Mouse (Mus musculus): ENCODE results near the gene Epor.

DNA sequence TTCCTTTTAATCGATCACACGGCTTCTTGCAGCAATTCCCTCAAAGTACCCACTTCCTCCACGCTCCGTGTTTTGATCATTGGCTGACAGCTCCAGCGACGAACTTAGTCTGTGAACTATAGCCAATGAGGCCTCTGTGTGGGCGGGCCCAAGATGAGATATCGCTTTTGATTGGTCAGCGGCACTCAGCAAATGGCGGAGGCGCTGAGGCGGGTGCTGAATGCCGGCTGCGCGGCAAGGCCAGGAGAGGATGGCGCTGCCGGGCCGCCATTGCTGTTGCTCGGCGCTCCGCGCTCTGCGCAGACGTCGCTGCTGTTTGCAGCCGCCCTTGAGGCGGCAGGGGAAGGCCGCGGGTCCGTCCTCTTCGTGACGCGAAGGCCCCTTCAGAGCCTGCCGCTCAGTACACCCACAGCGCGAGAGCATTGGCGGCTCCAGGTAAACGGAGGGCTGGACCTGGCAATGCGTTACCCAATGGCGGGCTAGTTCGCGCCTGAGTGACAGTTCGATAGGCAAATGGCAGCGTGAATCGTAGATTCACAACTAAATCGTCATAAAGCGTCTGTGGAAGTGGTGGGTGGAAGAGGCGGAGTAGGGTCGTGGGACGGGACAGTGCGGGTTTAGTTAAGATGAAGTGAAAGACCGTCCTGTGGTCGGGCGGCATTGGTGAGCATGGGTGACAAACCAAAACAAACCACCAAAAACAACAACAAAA, 7.6 kb downstream of the Epor start, which contains the start of gene Swsap1:
- no peak for TF ChIP-seq CTCF (IDR thresholded peaks at IDR 0.05; ENCODE audit: borderline replicate concordance, insufficient read depth, low read depth, low read length)
- peak; percentile 63 for TF ChIP-seq POLR2A (IDR thresholded peaks at IDR 0.05; ENCODE audit: borderline replicate concordance, insufficient read depth, low read length)
